Mouse (Mus musculus) ES-E14 (cell line): ENCODE data around the gene Ppargc1a. TPM values are rescaled to one million over a fixed set of nuclear protein-coding genes. Genes with fewer than 3 reads are reported as not detected.

Experiments
- DNase-seq: peaks from one replicate; pipeline ENCODE4 v3.0.0-alpha.2; 2013; ENCODE audit warnings: low read depth, low spot score
- H3K27ac ChIP-seq: 2 replicates; pipeline ENCODE4 v1.5.1; 2012; ENCODE audit warnings: low read depth, mild to moderate bottlenecking, low read length, moderate library complexity, mixed read lengths; ENCODE audit not compliant: poor library complexity, insufficient read depth, severe bottlenecking
- H3K36me3 ChIP-seq: 2 replicates; pipeline ENCODE4 v1.6.1; 2012; ENCODE audit warnings: mild to moderate bottlenecking, low read length, moderate library complexity, mixed read lengths; ENCODE audit not compliant: control insufficient read depth, poor library complexity, insufficient read depth, severe bottlenecking
- H3K4me1 ChIP-seq, 2 experiments: fragments of 150-350 bp in 1 of 2; sonication (generic) in 1 of 2; 2 replicates each; pipeline ENCODE4 v1.6.1; 2012; ENCODE audit warnings: low read length in 2 of 2, mild to moderate bottlenecking in 1 of 2, mixed read lengths in 1 of 2; ENCODE audit not compliant: control insufficient read depth in 2 of 2, insufficient read depth in 2 of 2, poor library complexity in 1 of 2
- H3K4me3 ChIP-seq, 2 experiments: fragments of 150-350 bp in 1 of 2; sonication (generic) in 1 of 2; 2 replicates each; pipeline ENCODE4 v1.5.1; 2012; ENCODE audit warnings: low read length in 2 of 2, low read depth in 1 of 2, mild to moderate bottlenecking in 1 of 2, mixed read lengths in 1 of 2; ENCODE audit not compliant: insufficient read depth in 1 of 2, poor library complexity in 1 of 2, severe bottlenecking in 1 of 2
- H3K9ac ChIP-seq: 2 replicates; pipeline ENCODE4 v1.6.1; 2012; ENCODE audit warnings: low read depth, mild to moderate bottlenecking, low read length, mixed read lengths; ENCODE audit not compliant: poor library complexity, insufficient read depth, severe bottlenecking
- H3K9me3 ChIP-seq: fragments of 150-350 bp; sonication (generic); 2 replicates; pipeline ENCODE4 v1.6.1; 2012; ENCODE audit warnings: low read depth, mild to moderate bottlenecking, low read length; ENCODE audit not compliant: control insufficient read depth, insufficient read depth
- CHD2 ChIP-seq: IDR thresholded peaks from 2 replicates; pipeline ENCODE4 v1.6.1; 2014; ENCODE audit warnings: mild to moderate bottlenecking, low read depth, low read length, inconsistent platforms
- HCFC1 ChIP-seq: IDR thresholded peaks from 2 replicates; pipeline ENCODE4 v1.6.1; 2012; ENCODE audit warnings: low read length, inconsistent platforms, borderline replicate concordance; ENCODE audit not compliant: insufficient read depth
- MAFK ChIP-seq: IDR thresholded peaks from 2 replicates; pipeline ENCODE4 v1.6.1; 2014; ENCODE audit warnings: mild to moderate bottlenecking, low read depth, low read length, inconsistent platforms; ENCODE audit not compliant: insufficient read depth
- ZC3H11A ChIP-seq: IDR thresholded peaks from 2 replicates; pipeline ENCODE4 v1.6.1; 2012; ENCODE audit warnings: low read depth, mild to moderate bottlenecking, inconsistent platforms, low read length, borderline replicate concordance
- ZNF384 ChIP-seq: IDR thresholded peaks from 2 replicates; pipeline ENCODE4 v1.6.1; 2012; ENCODE audit warnings: low read depth, low read length, inconsistent platforms
- in situ Hi-C, 2 experiments: fragments of 600-800 bp; cut with MboI; formaldehyde crosslinking; loops; one replicate each; pipeline ENCODE4 v1.15.1; 2025; ENCODE audit warnings: low sequenced_read_pairs in 2 of 2, inconsistent platforms in 1 of 2; ENCODE audit not compliant: unreplicated experiment in 2 of 2
- total RNA-seq: library from RNA; depleted of rRNA; stranded (reverse); fragments of 300-350 nt; gene quantifications from 2 replicates; pipeline ENCODE4 v1.2.3, GENCODE M21; 2012

Ppargc1a gene
- total RNA-seq, 1 experiment, result 0.04 TPM

DNA sequence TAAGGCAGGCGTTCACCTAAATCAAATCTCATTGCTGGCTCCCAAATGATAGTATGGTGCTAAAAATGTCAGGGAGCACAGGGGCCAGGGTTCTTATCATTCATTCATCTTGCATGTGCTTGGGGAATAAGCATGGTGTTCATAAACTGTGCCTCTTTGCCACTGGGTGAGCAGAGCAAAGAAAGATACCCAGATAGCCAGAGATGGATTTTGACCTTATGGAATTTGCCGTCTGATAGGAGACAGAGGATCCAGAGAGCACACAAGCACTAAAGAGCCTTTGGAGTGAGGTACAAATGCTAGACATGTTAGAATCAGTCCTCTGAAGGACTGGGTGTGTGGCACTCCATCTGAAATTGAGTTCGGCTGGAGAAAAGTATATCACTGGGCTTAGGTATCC is 16.7 kb upstream of the Ppargc1a start:
- Histone ChIP-seq H3K27ac (no peak overlapping the region), H3K4me3 (no peak overlapping the region)
- in situ Hi-C loops, result no loop called here

DNA sequence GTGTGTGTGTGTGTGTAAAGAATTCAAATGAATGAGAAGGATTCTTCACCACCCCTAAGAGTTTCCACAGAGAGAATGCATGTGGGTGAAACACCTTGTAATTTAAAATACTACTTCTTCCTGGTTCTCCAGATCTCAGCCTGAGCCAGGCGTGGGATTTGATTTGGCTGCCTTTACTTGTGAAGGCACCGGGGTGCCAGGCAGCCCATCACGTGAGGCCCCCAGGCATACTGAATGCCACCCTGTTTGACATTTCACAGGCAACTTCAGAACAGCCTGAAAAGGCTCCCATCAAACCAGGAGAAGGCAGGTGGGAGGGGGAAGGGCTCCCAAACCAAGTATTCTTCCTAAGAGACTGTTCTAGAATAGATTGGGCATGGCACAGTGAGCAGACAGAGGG is 16.1 kb upstream of the Ppargc1a start:
- H3K4me1 ChIP-seq, result no peaks in the 10 kb centered on the region
- no peak overlapping the region for H3K27ac ChIP-seq
- TF ChIP-seq HCFC1 (no peak), ZC3H11A (no peak)
- no peaks in the 10 kb centered on the region for H3K9me3 ChIP-seq
- no peak overlapping the region for H3K9ac ChIP-seq
- in situ Hi-C loops, result no loop called here
- no peaks in the 10 kb centered on the region for H3K36me3 ChIP-seq
- H3K4me3 ChIP-seq, result no peak overlapping the region
- no peak for DNase-seq

More for the DNA sequence above, 16.7 kb upstream of the Ppargc1a start:
- TF ChIP-seq MAFK (no peak), HCFC1 (no peak), CHD2 (no peak), ZC3H11A (no peak), ZNF384 (no peak)
- H3K9ac ChIP-seq, result no peak overlapping the region
- H3K9me3 ChIP-seq, result no peaks in the 10 kb centered on the region
- no peak for DNase-seq
- no peaks in the 10 kb centered on the region for H3K4me1 ChIP-seq
- no peaks in the 10 kb centered on the region for H3K36me3 ChIP-seq

DNA sequence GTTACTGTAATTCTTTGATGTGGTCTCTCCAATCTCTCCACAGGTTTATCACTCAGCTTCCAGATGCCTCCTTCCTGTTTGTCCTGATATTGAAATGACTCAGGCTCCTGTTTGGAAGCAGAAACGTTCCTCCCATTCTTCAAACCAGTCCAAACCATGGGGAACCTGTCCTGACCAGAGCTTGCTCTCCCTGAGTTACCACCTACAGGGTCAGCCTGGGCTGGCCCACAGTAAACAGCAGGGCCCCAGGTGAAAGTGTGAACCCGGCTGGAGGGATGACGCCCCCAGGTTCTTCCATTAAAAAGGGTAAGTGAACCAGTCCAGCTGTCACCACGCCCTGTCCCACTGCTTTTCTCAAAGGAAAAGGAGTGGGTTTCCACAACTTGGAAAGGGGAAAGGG is 15.5 kb upstream of the Ppargc1a start:
- in situ Hi-C loops, result no loop called here
- Histone ChIP-seq H3K4me3 (no peak overlapping the region), H3K27ac (no peak overlapping the region), H3K9ac (no peak overlapping the region), H3K9me3 (no peaks in the 10 kb centered on the region), H3K36me3 (no peaks in the 10 kb centered on the region), H3K4me1 (no peaks in the 10 kb centered on the region)
- no peak for TF ChIP-seq MAFK
- no peak for TF ChIP-seq ZC3H11A
- TF ChIP-seq HCFC1, result no peak
- TF ChIP-seq ZNF384, result no peak
- peak; percentile 22 for DNase-seq

DNA sequence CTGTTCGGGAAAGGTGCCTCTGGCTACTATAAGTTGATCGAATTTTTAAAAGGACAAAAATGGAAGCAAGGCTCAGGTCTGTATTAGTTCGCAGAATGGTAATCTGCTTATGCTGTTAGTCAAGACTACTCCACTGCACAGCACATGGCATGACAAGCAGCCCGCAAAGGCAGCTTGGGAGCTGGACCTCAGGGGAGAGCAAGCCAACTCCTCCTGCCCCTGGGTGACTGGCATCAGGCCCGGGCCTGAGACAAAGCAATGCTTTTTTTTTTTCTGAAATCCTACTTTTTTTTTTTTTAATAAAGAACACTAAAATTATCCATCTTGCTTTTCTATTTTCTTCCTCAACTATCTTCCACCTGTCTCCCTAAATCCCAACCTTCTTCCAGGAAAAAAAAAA is 15.1 kb upstream of the Ppargc1a start:
- Histone ChIP-seq H3K27ac (no peak overlapping the region), H3K9me3 (no peaks in the 10 kb centered on the region), H3K4me1 (no peaks in the 10 kb centered on the region), H3K9ac (no peak overlapping the region), H3K4me3 (no peak overlapping the region), H3K36me3 (no peaks in the 10 kb centered on the region)
- in situ Hi-C loops, result no loop called here
- TF ChIP-seq ZNF384 (no peak), MAFK (no peak), ZC3H11A (no peak), HCFC1 (no peak), CHD2 (no peak)
- no peak for DNase-seq

DNA sequence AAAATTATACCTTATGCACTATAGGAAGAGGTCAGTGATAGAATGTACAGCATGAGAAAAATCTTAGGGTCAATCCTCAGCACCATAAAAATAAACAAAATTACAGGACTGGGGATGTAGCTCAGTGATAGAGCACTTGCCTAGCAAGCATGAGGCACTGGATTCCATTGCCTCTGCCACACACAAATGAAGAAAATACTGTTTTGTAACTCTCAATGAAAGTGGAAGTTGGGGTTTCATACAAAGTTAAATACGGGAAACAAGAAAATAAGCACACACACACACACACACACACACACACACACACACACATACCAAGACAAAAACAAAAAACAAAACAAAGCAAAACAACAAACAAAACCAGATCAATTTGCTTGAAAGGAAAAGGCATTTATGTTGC is 10.1 kb upstream of the Ppargc1a start:
- no peak for TF ChIP-seq MAFK
- no peak for TF ChIP-seq ZC3H11A
- TF ChIP-seq ZNF384, result no peak
- TF ChIP-seq HCFC1, result no peak
- TF ChIP-seq CHD2, result no peak
- in situ Hi-C loops, result no loop called here

More for the DNA sequence above, 10.1 kb upstream of the Ppargc1a start:
- no peaks in the 10 kb centered on the region for H3K4me1 ChIP-seq
- H3K4me3 ChIP-seq, result no peak overlapping the region
- H3K36me3 ChIP-seq, result no peaks in the 10 kb centered on the region
- H3K9ac ChIP-seq, result no peak overlapping the region
- H3K9me3 ChIP-seq, result no peaks in the 10 kb centered on the region
- no peak for DNase-seq
- H3K27ac ChIP-seq, result no peak overlapping the region
